Mouse (Mus musculus) embryonic facial prominence, embryonic 14.5 days (tissue): ENCODE results near the gene Zmiz1. TPM values are rescaled to one million over a fixed set of nuclear protein-coding genes. Genes with fewer than 3 reads are reported as not detected.

ENCODE experiments used
- ATAC-seq: fragments of 200-750 bp; cut with Nextera tagmentation; 2 replicates; pipeline ENCODE4 v1.8.0; 2017; ENCODE audit warnings: low read depth, moderate number of reproducible peaks, moderate TSS enrichment
- DNase-seq: peaks from one replicate; pipeline ENCODE4 v3.0.0-alpha.2; 2015; ENCODE audit warnings: low spot score
- H3K27ac ChIP-seq: fragments of 300-500 bp; sonication (generic); replicated peaks from 2 replicates; pipeline ENCODE4 v1.5.1; 2014; ENCODE audit warnings: low read depth, mild to moderate bottlenecking, low read length, moderate library complexity
- H3K27me3 ChIP-seq: fragments of 300-500 bp; sonication (generic); replicated peaks from 2 replicates; pipeline ENCODE4 v1.6.1; 2014; ENCODE audit warnings: low read length; ENCODE audit not compliant: control insufficient read depth, insufficient read depth
- H3K36me3 ChIP-seq: fragments of 300-500 bp; sonication (generic); 2 replicates; pipeline ENCODE4 v1.6.1; 2014; ENCODE audit warnings: low read length, mixed read lengths; ENCODE audit not compliant: control insufficient read depth, insufficient read depth
- H3K4me1 ChIP-seq: fragments of 300-500 bp; sonication (generic); 2 replicates; pipeline ENCODE4 v1.6.1; 2014; ENCODE audit warnings: antibody characterized with exemption, low read length; ENCODE audit not compliant: control insufficient read depth, insufficient read depth
- H3K4me2 ChIP-seq: fragments of 300-500 bp; sonication (generic); 2 replicates; pipeline ENCODE4 v1.6.1; 2014; ENCODE audit warnings: low read depth, mild to moderate bottlenecking, low read length, moderate library complexity, mixed read lengths
- H3K4me3 ChIP-seq: fragments of 300-500 bp; sonication (generic); 2 replicates; pipeline ENCODE4 v1.5.1; 2014; ENCODE audit warnings: low read depth, mild to moderate bottlenecking, low read length
- H3K9ac ChIP-seq: fragments of 300-500 bp; sonication (generic); 2 replicates; pipeline ENCODE4 v1.6.1; 2014; ENCODE audit warnings: low read depth, mild to moderate bottlenecking, low read length, moderate library complexity, mixed read lengths
- H3K9me3 ChIP-seq: fragments of 300-500 bp; sonication (generic); 2 replicates; pipeline ENCODE4 v1.6.1; 2016; ENCODE audit warnings: low read length; ENCODE audit not compliant: control insufficient read depth
- WGBS: fragments of 180-500 bp; shearing (Covaris S2); extraction: QIAGEN DNeasy Blood & Tissue Kit; methylation state at CpG from one replicate; pipeline ENCODE4 v1.1.7; 2014; 5-methylcytosine and 5-hydroxymethylcytosine counted together
- polyA plus RNA-seq: library from polyadenylated mRNA; unstranded; fragments of >200 nt; fragmentation: Nextera tagmentation; extraction: Ambion mirVana; gene quantifications from 2 replicates; pipeline ENCODE4 v1.2.1, GENCODE M21; 2014

Gene Zmiz1
- polyA plus RNA-seq, 1 experiment from 2014 or later, result 31.3 TPM

- H3K9me3 ChIP-seq, result no peaks in the 10 kb centered on the region
- H3K36me3 ChIP-seq, result no peaks in the 10 kb centered on the region
- 0 out of 2 replicates have a peak overlapping the region, but pooled peaks have one; percentile 10 for H3K4me2 ChIP-seq
- H3K4me1 ChIP-seq, result peaks cover 76% of the 10 kb centered on the region
- WGBS, result 42% methylated on average over 4 of the region's 4 CpGs
- H3K4me3 ChIP-seq, result no peak overlapping the region
- ATAC-seq (no peak), DNase-seq (no peak)
- no peak overlapping the region for H3K9ac ChIP-seq
- H3K27me3 ChIP-seq, result no peaks in the 10 kb centered on the region
- H3K27ac ChIP-seq, result 0 out of 2 replicates have a peak overlapping the region, but pooled peaks have one; percentile 22
Observed at GRCm38 (mm10) chr14:25466361-25466760, 7.4 kb downstream of the Zmiz1 start.

GRCm38 (mm10) chr14:25467911-25468668, 9.1 kb downstream of the Zmiz1 start:
- 76% methylated on average over 10 of the region's 10 CpGs for WGBS
- Histone ChIP-seq H3K4me1 (peaks cover 71% of the 10 kb centered on the region), H3K4me3 (no peak overlapping the region), H3K36me3 (no peaks in the 10 kb centered on the region), H3K9me3 (no peaks in the 10 kb centered on the region), H3K4me2 (no peak overlapping the region), H3K9ac (no peak overlapping the region), H3K27ac (no peak overlapping the region), H3K27me3 (no peaks in the 10 kb centered on the region)
- no peak for ATAC-seq
- no peak for DNase-seq

GRCm38 (mm10) chr14:25468891-25469529, 10.0 kb downstream of the Zmiz1 start:
- no peaks in the 10 kb centered on the region for H3K36me3 ChIP-seq
- H3K4me1 ChIP-seq, result peaks cover 68% of the 10 kb centered on the region
- H3K9me3 ChIP-seq, result no peaks in the 10 kb centered on the region
- DNase-seq, result no peak
- 81% methylated on average over 7 of the region's 7 CpGs for WGBS
- no peak overlapping the region for H3K4me2 ChIP-seq
- no peaks in the 10 kb centered on the region for H3K27me3 ChIP-seq
- H3K4me3 ChIP-seq, result no peak overlapping the region
- H3K9ac ChIP-seq, result no peak overlapping the region
- no peak overlapping the region for H3K27ac ChIP-seq
- ATAC-seq, result no peak

GRCm38 (mm10) chr14:25470224-25470805, 11.3 kb downstream of the Zmiz1 start:
- peaks cover 62% of the 10 kb centered on the region for H3K4me1 ChIP-seq
- WGBS, result 68% methylated on average over 6 of the region's 7 CpGs

GRCm38 (mm10) chr14:25471035-25471434, 12.1 kb downstream of the Zmiz1 start:
- DNase-seq, result no peak
- Histone ChIP-seq H3K27ac (no peak overlapping the region), H3K4me3 (no peak overlapping the region), H3K9me3 (no peaks in the 10 kb centered on the region), H3K9ac (no peak overlapping the region), H3K27me3 (no peaks in the 10 kb centered on the region), H3K36me3 (no peaks in the 10 kb centered on the region), H3K4me1 (peaks cover 60% of the 10 kb centered on the region), H3K4me2 (no peak overlapping the region)
- peak; percentile 16; the same call in 1 of the 2 replicates for ATAC-seq
- WGBS, result 41% methylated on average over 2 of the region's 2 CpGs

More at GRCm38 (mm10) chr14:25470224-25470805, 11.3 kb downstream of the Zmiz1 start:
- H3K27me3 ChIP-seq, result no peaks in the 10 kb centered on the region
- H3K4me3 ChIP-seq, result no peak overlapping the region
- no peak overlapping the region for H3K27ac ChIP-seq
- no peak overlapping the region for H3K4me2 ChIP-seq
- H3K36me3 ChIP-seq, result no peaks in the 10 kb centered on the region
- H3K9me3 ChIP-seq, result no peaks in the 10 kb centered on the region
- H3K9ac ChIP-seq, result no peak overlapping the region
- DNase-seq (no peak), ATAC-seq (no peak)

GRCm38 (mm10) chr14:25472096-25472861, 13.3 kb downstream of the Zmiz1 start:
- Histone ChIP-seq H3K9me3 (no peaks in the 10 kb centered on the region), H3K27me3 (no peaks in the 10 kb centered on the region), H3K4me1 (peaks cover 60% of the 10 kb centered on the region), H3K4me2 (no peak overlapping the region), H3K9ac (no peak overlapping the region), H3K36me3 (no peaks in the 10 kb centered on the region), H3K27ac (no peak overlapping the region), H3K4me3 (no peak overlapping the region)
- WGBS, result 77% methylated on average over 6 of the region's 6 CpGs
- ATAC-seq (no peak), DNase-seq (no peak)

GRCm38 (mm10) chr14:25472981-25473649, 14.1 kb downstream of the Zmiz1 start:
- peak overlapping the region; percentile 30; the same call in 1 of the 2 replicates for H3K9ac ChIP-seq
- peaks cover 62% of the 10 kb centered on the region for H3K4me1 ChIP-seq
- no peak for ATAC-seq
- no peak for DNase-seq
- H3K4me2 ChIP-seq, result no peak overlapping the region
- H3K9me3 ChIP-seq, result no peaks in the 10 kb centered on the region
- H3K36me3 ChIP-seq, result no peaks in the 10 kb centered on the region
- no peaks in the 10 kb centered on the region for H3K27me3 ChIP-seq
- WGBS, result 56% methylated on average over 6 of the region's 6 CpGs
- H3K4me3 ChIP-seq, result no peak overlapping the region
- H3K27ac ChIP-seq, result peak overlapping the region; percentile 52; the same call in 1 of the 2 replicates

GRCm38 (mm10) chr14:25474017-25474416, 15.0 kb downstream of the Zmiz1 start:
- 48% methylated on average over 5 of the region's 5 CpGs for WGBS
- H3K4me1 ChIP-seq, result peaks cover 61% of the 10 kb centered on the region
- H3K9me3 ChIP-seq, result no peaks in the 10 kb centered on the region
- no peak overlapping the region for H3K4me2 ChIP-seq
- DNase-seq, result no peak
- H3K4me3 ChIP-seq, result no peak overlapping the region
- H3K27me3 ChIP-seq, result no peaks in the 10 kb centered on the region
- H3K9ac ChIP-seq, result no peak overlapping the region
- no peak for ATAC-seq
- H3K27ac ChIP-seq, result peak overlapping the region; percentile 52; the same call in 1 of the 2 replicates
- 0 out of 2 replicates have a peak, but pooled peaks cover 6% of the 10 kb centered on the region for H3K36me3 ChIP-seq
